Mouse (Mus musculus) thymus, adult 18-20 months (tissue): Measurements from ENCODE around the gene Frmd4a.

ENCODE experiments used
- DNase-seq, 2 experiments: peaks; one replicate each; pipeline ENCODE4 v3.0.0; 2022; ENCODE audit warnings: mixed read lengths in 2 of 2

Frmd4a gene

GRCm38 (mm10) chr2:4562373-4562772, 544.9 kb downstream of the Frmd4a start:
- no peak for DNase-seq

- DNase-seq, result no peak
Measured at GRCm38 (mm10) chr2:4562826-4563225, 545.3 kb downstream of the Frmd4a start.

- no peak for DNase-seq
Measured at GRCm38 (mm10) chr2:4563322-4563721, 545.8 kb downstream of the Frmd4a start.

- no peak for DNase-seq
Measured at GRCm38 (mm10) chr2:4566260-4566955, 548.9 kb downstream of the Frmd4a start.

DNA sequence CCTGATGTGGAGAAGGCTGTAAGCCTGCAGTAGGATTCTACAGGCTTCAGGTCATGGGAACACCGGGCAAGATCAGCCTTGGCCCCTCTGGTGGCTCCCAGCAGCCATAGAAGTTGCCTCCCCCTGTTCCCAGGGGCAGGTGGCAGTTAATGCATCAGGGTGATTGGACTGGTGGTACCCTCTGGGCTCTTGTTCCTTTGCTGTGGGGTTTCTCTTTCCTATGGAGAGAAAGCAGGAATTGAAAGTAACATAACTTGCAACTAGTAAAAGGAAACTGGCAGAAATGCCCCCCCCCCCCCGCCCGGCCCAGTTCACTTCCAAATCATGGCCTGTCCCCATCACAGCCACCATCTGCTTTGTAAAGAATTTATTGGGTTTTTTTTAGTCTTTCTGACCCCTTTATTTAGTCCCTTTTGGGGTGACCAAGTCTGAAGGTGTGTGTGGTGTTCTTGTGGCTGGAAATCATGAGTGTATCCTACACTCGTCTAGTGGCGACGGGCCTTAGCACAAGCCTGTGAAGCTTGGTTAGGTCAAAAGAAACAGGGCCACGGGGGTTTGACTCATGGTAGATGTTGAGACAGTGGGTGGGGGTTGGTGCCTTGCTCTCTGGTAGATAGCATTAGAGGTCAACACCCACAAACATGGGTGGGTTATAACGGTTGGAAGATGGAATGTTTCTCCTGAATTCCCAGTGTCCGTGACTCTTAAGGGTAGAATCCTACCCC, 549.6 kb downstream of the Frmd4a start:
- no peak for DNase-seq

DNA sequence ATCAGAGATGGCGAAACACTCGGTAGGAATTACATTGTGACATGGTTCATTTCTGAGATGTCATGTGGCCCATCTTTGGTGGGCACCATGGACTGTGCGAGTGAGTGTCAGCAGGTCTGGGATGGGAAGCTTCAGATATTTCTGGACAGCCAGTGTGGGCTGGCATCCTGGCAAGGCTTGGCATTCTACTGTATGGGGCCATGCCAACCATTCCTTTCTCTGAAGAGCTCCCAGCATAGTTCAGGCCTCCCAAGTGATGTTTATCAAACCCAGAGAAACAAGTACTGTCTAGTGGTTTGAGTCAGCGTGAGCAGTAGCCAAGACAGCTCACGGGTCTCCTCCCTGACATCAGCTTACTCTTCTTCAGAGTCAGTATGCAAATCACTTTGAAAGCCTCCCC, 551.5 kb downstream of the Frmd4a start:
- DNase-seq, result no peak

- no peak for DNase-seq
Measured at GRCm38 (mm10) chr2:4570186-4570861, 552.8 kb downstream of the Frmd4a start.

DNA sequence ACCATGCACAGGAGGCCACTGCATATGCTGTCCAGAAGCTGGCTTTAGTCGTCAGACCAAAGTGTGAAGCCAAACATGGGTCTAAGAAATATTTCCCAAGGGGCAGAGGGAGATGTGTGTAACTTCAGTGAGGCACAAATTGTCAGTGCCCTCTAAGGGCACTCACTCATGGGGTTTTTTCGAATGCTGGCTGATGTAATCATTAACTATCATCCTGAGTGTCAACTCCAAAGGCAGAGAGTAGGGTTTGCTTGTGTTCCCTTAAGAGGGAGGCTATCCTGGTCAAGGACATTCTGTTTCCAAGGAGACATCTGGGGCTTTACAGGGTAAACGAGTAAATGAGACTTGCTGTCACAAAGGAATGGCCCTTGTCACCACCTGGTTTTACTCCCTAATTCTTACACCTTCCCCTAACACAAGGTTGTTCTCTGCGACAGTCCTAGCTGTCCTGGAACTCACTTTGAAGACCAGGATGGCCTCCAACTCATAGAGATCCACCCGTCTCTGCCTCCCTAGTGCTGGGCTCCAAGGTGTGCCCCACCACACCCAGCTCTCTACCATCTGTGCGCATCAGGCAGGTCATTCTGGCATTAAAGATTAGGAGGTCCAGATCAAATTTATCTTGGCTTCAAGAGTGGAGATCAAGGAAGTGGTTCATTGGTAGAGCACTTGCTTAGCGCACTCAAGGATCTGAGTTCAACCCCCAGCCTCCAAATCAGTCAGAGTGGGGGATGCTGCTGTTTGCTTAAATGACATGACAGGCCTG, 555.2 kb downstream of the Frmd4a start:
- DNase-seq, result no peak

DNA sequence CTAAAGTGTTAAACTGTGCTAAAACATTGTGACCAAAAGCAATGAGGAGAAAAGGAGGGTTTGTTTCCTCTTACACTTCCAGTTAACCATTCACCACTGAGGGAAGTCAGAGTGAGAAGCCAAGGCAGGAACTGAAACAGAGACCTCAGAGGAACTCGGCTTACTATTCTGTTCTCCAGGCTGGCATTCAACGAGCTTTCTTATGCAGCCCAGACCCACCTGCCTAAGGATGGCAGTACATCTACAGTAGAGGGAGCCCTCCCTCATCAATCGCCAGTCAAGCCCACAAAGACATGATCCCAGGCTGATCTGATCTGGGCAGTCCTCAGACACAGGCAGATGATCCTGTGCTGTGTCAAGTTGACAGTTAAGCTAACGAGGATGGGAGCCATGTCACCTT, 555.9 kb downstream of the Frmd4a start:
- DNase-seq, result no peak

- DNase-seq, result no peak
Measured at GRCm38 (mm10) chr2:4574251-4574650, 556.7 kb downstream of the Frmd4a start.

GRCm38 (mm10) chr2:4575163-4575562, 557.6 kb downstream of the Frmd4a start:
- DNase-seq, result no peak

GRCm38 (mm10) chr2:4575975-4576374, 558.5 kb downstream of the Frmd4a start:
- DNase-seq, result no peak

GRCm38 (mm10) chr2:4578291-4578690, 560.8 kb downstream of the Frmd4a start:
- no peak for DNase-seq

GRCm38 (mm10) chr2:4579357-4580068, 562.0 kb downstream of the Frmd4a start:
- no peak for DNase-seq

- peak in 1 of 2 experiments; percentile 39 for DNase-seq
Measured at GRCm38 (mm10) chr2:4580666-4581065, 563.1 kb downstream of the Frmd4a start.

GRCm38 (mm10) chr2:4582930-4583329, 565.4 kb downstream of the Frmd4a start:
- DNase-seq, result no peak

GRCm38 (mm10) chr2:4584252-4584651, 566.7 kb downstream of the Frmd4a start:
- DNase-seq, result no peak

DNA sequence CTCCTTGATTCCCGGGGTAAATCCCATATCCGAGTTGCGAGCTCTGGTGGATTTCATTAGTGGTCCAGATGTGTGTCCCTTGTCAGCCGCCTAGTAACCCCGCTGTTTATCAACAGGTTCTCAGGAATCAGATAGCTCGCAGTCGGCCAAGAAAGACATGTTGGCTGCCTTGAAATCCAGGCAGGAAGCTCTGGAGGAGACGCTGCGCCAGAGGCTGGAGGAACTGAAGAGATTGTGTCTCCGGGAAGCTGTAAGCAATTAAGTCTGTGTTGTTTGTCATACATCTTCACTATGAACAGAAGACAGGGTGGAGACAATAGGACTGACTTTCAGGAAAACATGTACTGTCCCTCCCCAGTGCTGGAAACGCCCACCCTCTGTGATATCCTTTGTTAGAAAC, 568.7 kb downstream of the Frmd4a start:
- no peak for DNase-seq

DNA sequence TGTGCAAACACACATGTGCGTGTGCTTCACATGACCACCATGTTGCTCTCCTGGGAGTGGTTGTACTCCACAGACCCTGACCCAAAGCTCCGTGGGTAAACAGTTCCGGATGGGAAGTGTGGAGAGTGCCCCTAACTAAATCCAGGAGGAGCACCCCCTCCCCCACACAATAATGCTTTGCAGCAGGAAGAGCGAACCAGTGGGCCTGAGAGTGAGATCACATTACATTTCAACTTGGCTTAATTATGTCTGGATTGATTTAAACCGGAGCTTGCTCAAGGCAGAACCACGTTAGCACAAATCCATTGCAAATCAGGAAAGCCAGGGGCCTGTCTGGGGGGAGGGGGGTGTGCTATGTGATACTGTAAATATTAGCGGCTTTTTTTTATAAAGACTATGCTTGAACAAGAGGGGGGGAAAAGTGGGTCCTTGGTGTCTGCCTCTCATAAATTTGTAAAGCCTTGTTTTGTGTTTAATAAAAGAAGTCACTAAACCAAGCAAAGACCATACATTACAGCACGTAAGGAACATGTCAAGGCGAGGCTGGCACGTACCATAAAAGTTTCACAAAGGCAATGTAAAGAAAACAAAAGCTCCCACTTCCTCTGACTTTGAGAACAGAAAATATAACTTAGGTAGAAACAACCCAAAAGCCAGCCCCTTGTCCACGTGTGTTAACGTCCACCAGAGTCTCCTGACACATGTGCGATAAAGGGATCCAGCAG, 570.3 kb downstream of the Frmd4a start:
- DNase-seq, result no peak

DNA sequence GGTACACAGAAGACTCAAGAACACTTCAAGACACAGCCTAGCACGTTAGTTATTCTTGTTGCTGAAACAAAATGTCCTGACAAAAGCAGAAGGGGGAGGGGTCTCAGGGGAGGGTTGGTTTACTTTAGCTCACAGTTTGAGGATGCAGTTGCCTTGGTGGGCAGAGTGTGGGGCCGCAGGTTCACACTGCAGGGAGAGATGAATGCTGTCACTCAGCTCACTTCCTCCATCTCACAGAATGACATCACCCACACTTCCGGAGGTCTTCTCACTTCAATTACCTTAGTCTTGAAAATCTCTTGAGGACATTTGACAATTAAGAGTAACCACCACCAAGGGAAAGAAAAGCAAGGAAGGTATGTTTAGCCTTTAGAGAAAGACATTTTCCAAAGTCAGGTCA, 574.1 kb downstream of the Frmd4a start:
- DNase-seq, result no peak

- no peak for DNase-seq
Measured at GRCm38 (mm10) chr2:4592666-4593065, 575.1 kb downstream of the Frmd4a start.

GRCm38 (mm10) chr2:4593433-4593832, 575.9 kb downstream of the Frmd4a start:
- DNase-seq, result peak; percentile 23 to 30
